Mouse (Mus musculus): ENCODE measurements around the gene 4930432K21Rik.

- TF ChIP-seq GATA1 (IDR thresholded peaks at IDR 0.05; ENCODE audit: borderline replicate concordance, low read length) (no peak), FLI1 (IDR thresholded peaks at IDR 0.05; ENCODE audit: low read length) (no peak)
Observed at GRCm38 (mm10) chr8:84206666-84207065, 58.8 kb downstream of the 4930432K21Rik start.

Measured in megakaryocyte, embryonic 14.5 days (primary cell).